Mouse (Mus musculus) liver, embryonic 14.5 days (tissue): ENCODE results near the gene Mettl17. TPM values are rescaled to one million over a fixed set of nuclear protein-coding genes. Genes with fewer than 3 reads are reported as not detected.

ENCODE experiments used
- ATAC-seq: fragments of 200-750 bp; cut with Nextera tagmentation; 2 replicates; pipeline ENCODE4 v1.8.0; 2017; ENCODE audit warnings: moderate number of reproducible peaks, mild to moderate bottlenecking, moderate library complexity; ENCODE audit not compliant: insufficient read depth
- DNase-seq, 3 experiments: peaks; one replicate each; pipeline ENCODE4 v3.0.0-alpha.2; 2012 to 2013; ENCODE audit warnings: low read depth in 3 of 3, low spot score in 3 of 3
- H3K27ac ChIP-seq: fragments of 300-500 bp; sonication (generic); 2 replicates; pipeline ENCODE4 v1.5.1; 2014; ENCODE audit warnings: moderate library complexity, mild to moderate bottlenecking, control low read depth, inconsistent platforms
- H3K27me3 ChIP-seq: fragments of 300-500 bp; sonication (generic); 2 replicates; pipeline ENCODE4 v1.6.1; 2014; ENCODE audit warnings: mild to moderate bottlenecking, low read length, moderate library complexity; ENCODE audit not compliant: control insufficient read depth, insufficient read depth
- H3K36me3 ChIP-seq: fragments of 300-500 bp; sonication (generic); replicated peaks from 2 replicates; pipeline ENCODE4 v1.6.1; 2014; ENCODE audit warnings: low read depth; ENCODE audit not compliant: control insufficient read depth, insufficient read depth
- H3K4me1 ChIP-seq, 2 experiments: fragments of 200-500 bp in 1 of 2; fragments of 300-500 bp in 1 of 2; sonication (generic) in 1 of 2; replicated peaks; 2 replicates each; pipeline ENCODE4 v1.6.1; 2012 to 2014; ENCODE audit warnings: antibody characterized with exemption in 1 of 2, inconsistent platforms in 1 of 2, low read length in 1 of 2; ENCODE audit not compliant: control insufficient read depth in 2 of 2, insufficient read depth in 2 of 2
- H3K4me2 ChIP-seq: fragments of 300-500 bp; sonication (generic); 2 replicates; pipeline ENCODE4 v1.6.1; 2014; ENCODE audit warnings: low read depth, mild to moderate bottlenecking, control low read depth, moderate library complexity
- H3K4me3 ChIP-seq, 2 experiments: fragments of 200-500 bp in 1 of 2; fragments of 300-500 bp in 1 of 2; sonication (generic) in 1 of 2; 2 replicates each; pipeline ENCODE4 v1.5.1; 2012 to 2014; ENCODE audit warnings: low read depth in 2 of 2, low read length in 2 of 2, mild to moderate bottlenecking in 2 of 2, control low read depth in 1 of 2, inconsistent platforms in 1 of 2, moderate library complexity in 1 of 2; ENCODE audit not compliant: insufficient read depth in 1 of 2
- H3K9ac ChIP-seq: fragments of 300-500 bp; sonication (generic); replicated peaks from 2 replicates; pipeline ENCODE4 v1.6.1; 2014; ENCODE audit warnings: mild to moderate bottlenecking, control low read depth, moderate library complexity
- H3K9me3 ChIP-seq: fragments of 300-500 bp; sonication (generic); 2 replicates; pipeline ENCODE4 v1.6.1; 2016; ENCODE audit warnings: low read length, mixed read lengths; ENCODE audit not compliant: control insufficient read depth
- CTCF ChIP-seq: IDR thresholded peaks from 2 replicates; pipeline ENCODE4 v1.5.1; 2016; ENCODE audit warnings: antibody characterized with exemption, low read depth, control low read depth
- EP300 ChIP-seq: IDR thresholded peaks from 2 replicates; pipeline ENCODE4 v1.6.1; 2016; ENCODE audit warnings: antibody characterized with exemption, low read depth
- WGBS: fragments of 180-500 bp; shearing (Covaris S2); extraction: QIAGEN DNeasy Blood & Tissue Kit; methylation state at CpG from one replicate; pipeline ENCODE4 v1.1.7; 2014; ENCODE audit not compliant: insufficient replicate concordance; 5-methylcytosine and 5-hydroxymethylcytosine counted together
- polyA plus RNA-seq, 2 experiments: library from polyadenylated mRNA; depleted of rRNA in 1 of 2; stranded (reverse) in 1 of 2; unstranded in 1 of 2; fragments of >200 nt; fragmentation: Nextera tagmentation in 1 of 2; extraction: Ambion mirVana in 1 of 2; gene quantifications; 2 replicates each; pipeline versions ENCODE4 v1.2.1 to v1.2.3; 2012 to 2014

The Mettl17 gene
- polyA plus RNA-seq, 2 experiments: 9.5 to 10.2 TPM

DNA sequence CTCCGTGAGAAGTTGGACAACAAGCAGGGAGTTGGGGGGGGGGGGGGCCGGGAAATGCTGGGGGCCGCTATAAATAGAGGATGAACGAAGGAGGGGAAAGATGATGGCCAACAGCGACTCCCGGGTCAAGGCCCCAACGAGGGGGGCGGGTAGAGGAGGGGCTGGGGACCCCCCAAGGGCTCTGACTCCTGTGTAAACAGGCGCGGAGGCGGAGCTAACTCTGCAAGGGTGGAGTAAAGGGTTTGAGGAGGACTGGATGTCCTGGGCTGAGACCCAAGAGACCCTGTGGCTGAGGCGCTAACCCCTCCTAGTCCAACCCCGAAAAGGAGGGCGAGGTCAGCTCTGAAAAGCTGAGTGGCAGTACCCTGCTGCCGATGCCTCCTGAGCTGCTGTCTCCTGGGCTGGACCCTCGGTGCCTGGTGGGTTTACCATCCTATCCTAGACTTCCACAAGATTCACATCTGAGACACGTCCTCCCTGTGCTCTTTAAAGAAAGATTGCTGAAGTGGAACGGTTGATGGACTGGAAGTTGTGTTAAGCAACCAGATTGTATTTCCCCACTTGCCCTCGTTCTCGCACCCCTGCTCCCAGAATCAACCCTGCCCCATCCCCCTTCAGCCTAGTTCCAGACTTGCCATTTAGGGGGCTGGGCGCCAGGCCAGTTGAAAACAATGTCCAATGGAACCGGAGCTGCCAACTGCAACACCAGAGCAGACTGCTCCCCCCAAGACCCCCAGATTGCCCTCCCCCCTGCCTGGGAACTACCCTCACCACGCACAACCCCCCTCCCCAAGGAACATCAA is 29.5 kb downstream of the Mettl17 start, which contains the start of gene Ndrg2:
TSS of gene Ndrg2 (minus strand) at position 199 of the 803 bp plus-strand sequence.
- TF ChIP-seq CTCF (no peak), EP300 (no peak)
- Histone ChIP-seq H3K9ac (peak within 1 kb of the TSS; percentile 47), H3K9me3 (no peaks in the 10 kb centered on the region), H3K4me3 (peak within 1 kb of the TSS; percentile 29 to 58), H3K4me1 (peaks cover 0 to 5% of the 10 kb centered on the region in 2 experiments; a peak in 2 of 4 replicates), H3K27ac (no peak within 1 kb of the TSS), H3K4me2 (peak within 1 kb of the TSS; percentile 89), H3K27me3 (peaks cover 13% of the 10 kb centered on the region), H3K36me3 (no peaks in the 10 kb centered on the region)
- no peak for DNase-seq
- 6% methylated on average over 21 of the region's 23 CpGs for WGBS
- ATAC-seq: peak; percentile 25; the same call in 1 of the 2 replicates

- TF ChIP-seq CTCF (no peak), EP300 (no peak)
Observed at GRCm38 (mm10) chr14:51915030-51915429, 30.4 kb downstream of the Mettl17 start.

DNA sequence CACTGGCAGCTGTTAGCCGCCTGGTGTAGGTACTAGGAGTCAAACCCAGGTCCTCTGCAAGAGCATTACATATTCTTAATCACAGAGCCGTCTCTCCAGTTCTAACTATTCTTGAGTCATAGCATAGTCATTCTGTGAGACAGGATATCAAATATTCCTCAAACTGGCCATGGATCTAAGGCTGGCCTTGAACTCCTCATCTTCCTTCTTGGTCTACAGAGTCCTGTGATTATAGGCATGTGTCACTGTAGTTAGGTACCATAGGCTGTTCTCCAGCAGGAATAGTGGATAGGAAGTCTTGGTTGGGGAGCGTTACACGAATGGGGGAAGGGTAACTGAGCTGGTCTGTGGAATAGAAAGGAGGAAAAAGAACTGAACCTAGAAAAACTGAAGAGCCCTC is 31.9 kb downstream of the Mettl17 start:
- Histone ChIP-seq H3K9me3 (no peaks in the 10 kb centered on the region), H3K4me3 (no peak overlapping the region), H3K4me1 (peaks cover 3 to 5% of the 10 kb centered on the region in 2 experiments; a peak in 2 of 4 replicates), H3K4me2 (no peak overlapping the region), H3K27ac (no peak overlapping the region), H3K9ac (no peak overlapping the region), H3K36me3 (no peaks in the 10 kb centered on the region), H3K27me3 (peaks cover 13% of the 10 kb centered on the region)
- WGBS: 74% methylated on average over 4 of the region's 4 CpGs
- TF ChIP-seq CTCF: no peak
- no peak for TF ChIP-seq EP300
- DNase-seq (no peak), ATAC-seq (no peak)

More at GRCm38 (mm10) chr14:51915030-51915429, 30.4 kb downstream of the Mettl17 start:
- peaks cover 0 to 5% of the 10 kb centered on the region in 2 experiments; a peak in 2 of 4 replicates for H3K4me1 ChIP-seq
- H3K9me3 ChIP-seq: no peaks in the 10 kb centered on the region
- DNase-seq (no peak), ATAC-seq (no peak)
- H3K4me2 ChIP-seq: no peak overlapping the region
- peaks cover 13% of the 10 kb centered on the region for H3K27me3 ChIP-seq
- H3K36me3 ChIP-seq: no peaks in the 10 kb centered on the region
- no peak overlapping the region for H3K4me3 ChIP-seq
- 3% methylated on average over 3 of the region's 3 CpGs for WGBS
- no peak overlapping the region for H3K27ac ChIP-seq
- no peak overlapping the region for H3K9ac ChIP-seq

- DNase-seq (no peak), ATAC-seq (no peak)
- Histone ChIP-seq H3K27me3 (peaks cover 8% of the 10 kb centered on the region), H3K9me3 (no peaks in the 10 kb centered on the region), H3K27ac (no peak within 1 kb of the TSS), H3K9ac (no peak within 1 kb of the TSS), H3K4me3 (no peak within 1 kb of the TSS), H3K4me2 (no peak within 1 kb of the TSS), H3K4me1 (peaks cover 4 to 5% of the 10 kb centered on the region in 2 experiments; a peak in 1 of 4 replicates), H3K36me3 (no peaks in the 10 kb centered on the region)
- TF ChIP-seq CTCF (no peak), EP300 (no peak)
- WGBS: 67% methylated on average over 4 of the region's 4 CpGs
Observed at GRCm38 (mm10) chr14:51918125-51918524, 33.5 kb downstream of the Mettl17 start, which contains the start of gene Tppp2. Tppp2 (plus strand) TSS chr14:51918425.

DNA sequence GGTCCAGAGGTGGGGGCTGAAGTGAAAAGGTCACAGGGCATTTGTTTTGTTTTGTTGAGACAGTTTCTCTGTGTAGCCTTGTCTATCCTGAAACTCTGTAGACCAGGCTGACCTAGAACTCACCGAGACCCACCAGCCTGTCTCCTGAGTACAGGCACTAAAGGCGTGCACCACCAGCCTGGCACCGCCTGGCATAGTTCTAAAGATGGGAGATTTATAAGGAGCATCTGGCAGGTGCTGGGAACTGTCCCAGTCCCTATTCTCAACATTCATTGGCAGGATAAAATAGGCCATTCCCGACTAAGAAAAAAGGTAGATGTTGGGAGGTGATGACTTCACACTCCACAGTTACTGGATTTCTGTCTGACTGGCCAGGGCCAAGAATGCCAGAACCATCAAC is 34.3 kb downstream of the Mettl17 start:
- Histone ChIP-seq H3K4me1 (0 out of 4 replicates have a peak, but pooled peaks cover 0 to 4% of the 10 kb centered on the region in 2 experiments), H3K4me3 (no peak overlapping the region), H3K9me3 (no peaks in the 10 kb centered on the region), H3K9ac (no peak overlapping the region), H3K27me3 (peaks cover 3% of the 10 kb centered on the region; the same call in 1 of the 2 replicates), H3K4me2 (no peak overlapping the region), H3K36me3 (no peaks in the 10 kb centered on the region), H3K27ac (no peak overlapping the region)
- DNase-seq (no peak), ATAC-seq (no peak)
- no peak for TF ChIP-seq EP300
- WGBS: 66% methylated on average over 4 of the region's 4 CpGs
